Mouse (Mus musculus) thymus, postnatal 36 days (tissue): ENCODE results near the gene Errfi1.

Source experiments
- DNase-seq, 2 experiments: peaks; one replicate each; pipeline ENCODE4 v3.0.0; 2022; ENCODE audit warnings: mixed read lengths in 2 of 2

Gene Errfi1

GRCm38 (mm10) chr4:150853680-150854461 is at the start of gene Errfi1:
Errfi1 (plus strand) TSS chr4:150853919.
- DNase-seq, result peak in 1 of 2 experiments; percentile 20

- DNase-seq, result no peak
Observed at GRCm38 (mm10) chr4:150804204-150804603, 49.5 kb upstream of the Errfi1 start.

DNA sequence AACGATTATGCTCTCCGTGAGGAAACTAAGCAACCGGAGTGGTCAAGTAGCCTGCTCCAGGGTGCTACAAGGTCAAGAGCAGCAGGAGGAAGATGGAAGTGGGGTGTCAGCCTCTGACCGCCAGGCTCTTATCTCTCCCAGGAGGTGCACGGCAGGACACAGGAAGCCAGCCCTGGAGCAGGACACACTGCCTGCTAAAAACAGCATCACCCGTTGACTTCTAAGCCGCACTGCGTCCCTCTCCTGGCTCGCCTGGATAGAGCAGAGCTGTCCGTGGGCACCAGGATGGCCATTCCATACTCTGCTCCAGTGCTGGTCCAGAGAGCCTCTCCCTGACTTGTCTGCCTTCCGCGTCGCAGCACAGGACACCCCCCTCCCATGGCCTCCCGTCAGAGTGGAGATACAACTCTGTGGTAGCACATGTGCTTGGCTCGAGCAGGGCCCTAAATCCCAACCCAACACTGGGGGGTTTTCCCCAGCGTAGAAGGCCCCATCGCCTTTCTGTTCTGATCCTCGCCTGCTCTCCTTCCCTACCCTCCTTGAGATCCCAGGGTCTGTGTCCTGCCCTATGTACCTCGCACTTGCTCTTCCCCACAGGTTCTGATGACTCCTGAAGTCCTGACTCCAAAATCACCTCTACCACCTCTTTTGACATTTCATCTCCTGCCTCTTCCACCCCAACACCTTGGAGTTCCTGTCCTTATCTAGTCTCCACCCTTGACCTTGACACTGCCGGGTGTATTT is 45.8 kb upstream of the Errfi1 start:
- peak in 1 of 2 experiments; percentile 10 for DNase-seq

GRCm38 (mm10) chr4:150808471-150808847 is 45.3 kb upstream of the Errfi1 start:
- peak in 1 of 2 experiments; percentile 15 for DNase-seq

DNA sequence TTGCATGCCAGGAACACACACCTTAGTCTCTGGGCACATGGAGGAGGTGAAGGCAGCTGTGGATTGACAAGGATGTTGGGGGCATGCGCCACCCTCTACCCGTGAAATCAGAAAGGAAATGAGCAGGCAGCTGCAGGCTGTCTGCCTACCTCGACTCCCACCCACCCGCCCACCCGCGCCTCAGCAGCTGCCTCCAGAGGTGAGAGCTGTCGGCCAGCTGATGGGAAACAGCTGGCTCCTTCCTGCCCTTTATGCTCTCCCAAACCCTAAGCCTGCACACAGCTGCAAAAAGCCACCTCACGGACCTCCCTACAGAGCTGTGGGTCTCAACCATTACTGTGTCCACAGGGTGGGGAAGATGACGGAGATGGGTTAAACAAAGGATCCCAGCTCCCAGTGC is 44.4 kb upstream of the Errfi1 start:
- DNase-seq, result peak; percentile 46 to 59

DNA sequence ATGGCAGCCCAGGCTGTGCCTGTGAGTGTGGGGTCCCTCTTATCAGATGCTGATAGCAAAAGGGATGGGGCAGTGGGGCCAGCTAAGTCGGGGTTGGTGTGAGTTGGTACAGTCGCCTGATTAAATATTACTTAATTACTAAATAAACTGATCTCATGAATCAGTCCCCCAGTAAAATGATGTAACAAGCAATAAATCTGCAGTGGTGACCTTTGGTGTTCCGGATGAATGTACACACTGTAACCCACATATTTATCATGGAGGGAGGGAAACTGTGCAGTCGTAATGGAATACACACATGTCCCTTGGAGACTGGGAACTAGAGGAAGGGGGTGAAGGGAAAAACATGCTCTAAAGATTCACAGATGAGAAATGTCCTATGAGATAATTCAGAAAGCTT is 38.6 kb upstream of the Errfi1 start:
- no peak for DNase-seq

- DNase-seq, result no peak
Observed at GRCm38 (mm10) chr4:150816414-150816951, 37.2 kb upstream of the Errfi1 start.

- no peak for DNase-seq
Observed at GRCm38 (mm10) chr4:150819126-150819910, 34.4 kb upstream of the Errfi1 start.

DNA sequence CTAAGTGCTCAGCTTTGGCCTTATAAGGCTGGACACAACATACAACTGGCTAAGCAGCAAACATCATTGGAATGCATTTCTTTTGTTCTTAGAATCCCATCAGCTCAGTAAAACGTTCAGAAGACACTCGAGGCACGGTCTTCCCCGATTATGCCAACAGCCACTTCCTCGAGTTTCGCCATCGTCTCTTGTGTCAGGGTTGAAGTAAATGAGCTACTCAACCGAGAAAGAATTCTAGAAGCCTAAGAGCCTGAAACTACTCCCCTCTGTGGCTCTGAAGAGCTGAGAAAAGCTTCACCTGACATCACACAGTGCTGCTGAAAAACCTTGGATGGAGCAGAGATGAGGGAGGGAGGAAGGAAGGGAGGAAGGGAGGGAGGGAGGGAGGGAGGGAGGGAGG is 32.3 kb upstream of the Errfi1 start:
- no peak for DNase-seq

DNA sequence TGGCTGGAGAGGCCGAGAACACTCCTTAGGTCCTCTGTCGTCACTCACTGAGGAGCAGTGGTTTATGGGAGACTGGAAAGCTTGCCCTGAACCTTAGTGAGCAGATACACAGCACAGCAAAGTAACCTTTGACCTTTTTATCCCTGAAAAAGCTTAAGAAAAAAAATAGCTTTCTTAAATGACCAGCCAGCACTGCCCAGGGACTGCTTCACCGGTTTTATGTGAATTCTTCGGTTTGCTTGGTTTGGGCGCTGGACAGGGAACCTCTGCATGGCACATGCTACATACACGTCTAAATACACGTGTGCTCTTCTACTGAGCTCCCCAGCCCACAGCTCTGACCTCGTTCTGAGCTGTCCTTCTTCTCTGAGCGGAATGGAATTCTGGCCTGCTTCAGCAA is 31.1 kb upstream of the Errfi1 start:
- no peak for DNase-seq

- DNase-seq, result no peak
Observed at GRCm38 (mm10) chr4:150823614-150824480, 29.9 kb upstream of the Errfi1 start.

DNA sequence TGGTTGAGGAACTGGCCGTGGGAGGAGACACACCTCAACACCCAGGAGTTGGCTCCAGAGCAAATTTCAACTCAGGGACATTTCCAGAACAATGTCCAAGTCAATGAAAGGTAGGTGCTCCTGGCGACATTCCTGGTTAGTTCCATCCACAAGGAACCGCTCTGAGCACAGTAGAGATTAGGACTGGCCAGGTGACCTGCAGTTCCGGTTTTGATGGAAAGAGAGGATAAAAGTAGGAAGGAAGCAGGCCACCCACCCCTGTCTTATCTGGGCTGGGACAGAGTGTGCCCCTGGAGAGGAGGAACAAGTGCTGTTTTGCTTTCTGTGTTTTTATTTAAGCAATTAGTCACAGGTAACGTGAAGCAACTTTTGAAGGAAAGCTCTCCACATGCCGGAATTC is 28.8 kb upstream of the Errfi1 start:
- no peak for DNase-seq

GRCm38 (mm10) chr4:150825531-150825930 is 28.2 kb upstream of the Errfi1 start:
- no peak for DNase-seq

- DNase-seq, result no peak
Observed at GRCm38 (mm10) chr4:150831321-150831720, 22.4 kb upstream of the Errfi1 start.

- no peak for DNase-seq
Observed at GRCm38 (mm10) chr4:150831941-150832340, 21.8 kb upstream of the Errfi1 start.

- DNase-seq, result no peak
Observed at GRCm38 (mm10) chr4:150835163-150835562, 18.6 kb upstream of the Errfi1 start.

GRCm38 (mm10) chr4:150836258-150836657 is 17.5 kb upstream of the Errfi1 start:
- no peak for DNase-seq

DNA sequence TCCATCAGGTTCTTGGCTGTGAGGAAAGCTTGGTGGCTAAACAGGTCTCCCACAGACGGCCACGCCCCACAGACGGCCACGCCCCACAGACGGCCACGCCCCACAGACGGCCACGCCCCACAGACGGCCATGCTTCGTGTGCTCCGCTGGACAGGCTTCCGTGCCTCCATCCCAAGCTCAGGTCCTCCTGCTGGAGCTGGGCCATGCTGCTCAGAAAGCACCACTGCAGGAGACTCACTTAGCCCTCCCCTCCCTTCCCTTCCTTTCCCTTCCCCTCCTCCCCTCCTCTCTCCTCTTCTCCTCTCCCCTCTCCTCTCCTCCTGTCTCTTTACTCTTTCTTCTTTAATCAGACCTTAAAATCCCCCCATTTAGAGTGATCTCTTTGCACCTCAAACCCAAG is 16.8 kb upstream of the Errfi1 start:
- DNase-seq, result no peak

GRCm38 (mm10) chr4:150837458-150837857 is 16.3 kb upstream of the Errfi1 start:
- DNase-seq, result no peak

DNA sequence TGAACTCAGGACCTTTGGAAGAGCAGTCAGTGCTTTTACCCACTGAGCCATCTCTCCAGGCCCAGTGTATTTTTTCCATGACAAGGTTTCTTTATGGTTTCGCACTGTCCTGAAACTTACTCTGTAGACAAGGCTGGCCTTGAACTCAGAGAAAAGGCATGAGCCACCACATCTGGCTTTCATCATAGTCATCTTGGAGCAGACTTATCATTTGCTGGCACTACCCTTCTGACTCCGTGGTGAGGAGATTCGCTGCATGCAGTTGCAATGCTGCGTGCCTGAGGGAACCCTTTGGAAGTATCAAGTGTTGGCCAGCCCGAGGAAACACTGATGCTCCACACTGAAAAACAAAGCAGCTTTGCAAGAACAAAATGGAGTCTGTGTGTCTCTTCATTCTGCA is 11.7 kb upstream of the Errfi1 start:
- DNase-seq, result no peak

DNA sequence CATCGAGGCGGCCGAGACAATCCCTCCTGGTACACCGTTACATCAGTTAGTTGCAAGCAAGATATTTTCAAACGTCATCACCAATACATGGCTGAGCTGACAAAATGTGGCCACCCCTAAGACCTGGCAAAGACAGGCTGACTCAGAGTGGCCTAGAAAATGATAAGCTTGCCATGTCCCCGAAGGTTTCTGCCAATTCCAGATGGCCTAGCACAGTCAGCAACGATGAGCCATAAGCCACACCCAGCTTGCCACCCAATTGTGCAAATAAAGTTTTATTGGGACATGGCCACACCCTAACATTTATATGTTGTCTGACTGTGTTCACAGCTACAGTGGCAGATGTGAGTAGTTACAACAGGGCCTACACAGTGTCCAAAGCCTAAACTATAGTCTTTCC is 10.5 kb upstream of the Errfi1 start:
- DNase-seq, result no peak

GRCm38 (mm10) chr4:150846316-150846715 is 7.4 kb upstream of the Errfi1 start:
- DNase-seq, result no peak
